Mouse (Mus musculus) lung, postnatal 0 days (tissue): ENCODE results near the gene Adcy5.

ENCODE experiments used
- CTCF ChIP-seq: IDR thresholded peaks from 2 replicates; pipeline ENCODE4 v1.5.1; 2016; ENCODE audit warnings: antibody characterized with exemption, mild to moderate bottlenecking
- EP300 ChIP-seq: IDR thresholded peaks from 2 replicates; pipeline ENCODE4 v1.6.1; 2016; ENCODE audit warnings: antibody characterized with exemption, mild to moderate bottlenecking, control low read depth

DNA sequence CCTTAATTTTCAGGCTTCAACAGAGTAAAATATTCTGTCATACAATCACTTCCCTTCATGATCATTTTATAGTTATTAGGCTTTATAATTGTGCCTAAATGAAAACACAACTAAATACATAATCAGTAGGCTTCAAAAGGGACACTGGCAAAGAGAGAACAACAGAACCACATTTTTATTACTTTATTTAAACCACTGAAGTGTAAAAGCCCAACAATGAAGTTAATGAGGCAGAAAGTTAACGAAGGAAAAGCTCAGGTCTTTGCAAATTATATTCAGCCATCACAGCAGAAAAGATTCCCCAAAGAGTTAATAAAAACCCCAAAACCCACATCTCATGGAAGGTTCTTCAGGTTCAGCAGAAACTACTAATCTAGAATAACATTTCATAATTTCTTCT, 175.8 kb downstream of the Adcy5 start:
- TF ChIP-seq CTCF (no peak), EP300 (no peak)
